Mouse (Mus musculus) gastrocnemius, postnatal 10 days (tissue): ENCODE data around the gene Mettl7a2. TPM values are rescaled to one million over a fixed set of nuclear protein-coding genes. Genes with fewer than 3 reads are reported as not detected.
"Not testable (repeated sequence)": the region's sequence is repeated elsewhere in the genome, so short reads cannot be mapped to it uniquely, and the experiment has no call there.

ENCODE experiments used
- DNase-seq: peaks from one replicate; pipeline ENCODE4 v3.0.0; 2021; ENCODE audit warnings: mixed read lengths
- long read RNA-seq, 2 experiments: library from polyadenylated mRNA; stranded (forward); transcript quantifications; one replicate each; pipeline ENCODE4 v2.0.0; 2021
- total RNA-seq, 2 experiments: library from RNA; stranded (reverse); gene quantifications; 2 replicates each; pipeline ENCODE4 v1.2.3; 2021

Mettl7a2 gene
- total RNA-seq, result under 1 TPM; 0.31 to 0.77 TPM
- long read RNA-seq, experiment 1, result 0 reads
- long read RNA-seq, experiment 2, result 0 reads

DNA sequence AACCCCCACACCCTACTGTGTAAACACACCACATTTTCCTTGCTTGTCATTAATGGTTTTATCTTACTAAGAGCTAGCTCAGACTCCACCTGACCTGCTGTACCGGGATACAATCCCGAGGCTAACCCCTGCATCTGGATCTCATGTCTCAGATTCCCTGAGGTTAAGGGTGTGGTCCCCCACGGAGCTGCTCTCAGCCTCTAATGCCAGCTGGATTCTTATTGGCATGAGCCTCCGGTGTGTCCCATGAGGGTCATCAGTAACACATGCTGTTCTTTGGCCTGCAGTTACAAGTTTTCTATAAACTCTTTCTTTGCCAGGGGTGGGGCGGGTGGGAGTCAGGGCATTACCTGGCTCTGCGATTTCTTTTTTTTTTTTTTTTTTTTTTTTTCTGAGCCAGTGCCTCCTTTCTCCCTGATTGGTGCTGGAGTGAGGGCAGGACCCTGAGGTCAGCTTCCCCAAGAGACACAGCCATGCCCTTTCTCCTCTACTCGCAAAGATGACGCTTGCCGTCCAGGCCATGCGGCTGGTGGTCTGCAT is at the start of gene Mettl7a2, which contains the start of gene Methig1:
TSS of gene Mettl7a2 (plus strand) at position 490 of the 540 bp plus-strand sequence.
TSS of gene Methig1 (plus strand) at position 439 of the 540 bp plus-strand sequence.
- no peak for DNase-seq

- DNase-seq, result no peak
These were observed 49.5 kb upstream of the Mettl7a2 start for GRCm38 (mm10) chr15:100303428-100304018.

- DNase-seq, result peak; percentile 89
These were observed 48.7 kb upstream of the Mettl7a2 start, which contains the start of gene Mettl7a1 for GRCm38 (mm10) chr15:100304019-100304991. Mettl7a1 (plus strand) TSS chr15:100304140.

DNA sequence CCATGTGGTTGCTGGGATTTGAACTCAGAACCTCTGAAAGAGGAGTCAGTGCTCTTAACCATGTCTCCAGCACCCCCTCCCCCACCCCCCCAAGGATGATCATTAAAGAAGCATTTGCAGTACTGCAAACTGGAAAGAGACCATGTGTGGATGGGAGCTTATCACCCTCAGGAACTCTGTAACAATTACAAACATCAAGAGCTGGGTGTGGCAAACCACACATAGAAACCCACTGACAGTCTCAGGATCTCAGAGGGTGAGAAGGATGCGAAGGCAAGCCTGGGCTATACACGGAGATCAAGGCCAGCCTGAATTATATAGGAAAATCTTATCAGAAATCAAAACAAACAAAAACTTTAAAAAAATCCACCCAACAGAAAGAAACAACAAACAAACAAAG is 46.8 kb upstream of the Mettl7a2 start:
- DNase-seq, result no peak

DNA sequence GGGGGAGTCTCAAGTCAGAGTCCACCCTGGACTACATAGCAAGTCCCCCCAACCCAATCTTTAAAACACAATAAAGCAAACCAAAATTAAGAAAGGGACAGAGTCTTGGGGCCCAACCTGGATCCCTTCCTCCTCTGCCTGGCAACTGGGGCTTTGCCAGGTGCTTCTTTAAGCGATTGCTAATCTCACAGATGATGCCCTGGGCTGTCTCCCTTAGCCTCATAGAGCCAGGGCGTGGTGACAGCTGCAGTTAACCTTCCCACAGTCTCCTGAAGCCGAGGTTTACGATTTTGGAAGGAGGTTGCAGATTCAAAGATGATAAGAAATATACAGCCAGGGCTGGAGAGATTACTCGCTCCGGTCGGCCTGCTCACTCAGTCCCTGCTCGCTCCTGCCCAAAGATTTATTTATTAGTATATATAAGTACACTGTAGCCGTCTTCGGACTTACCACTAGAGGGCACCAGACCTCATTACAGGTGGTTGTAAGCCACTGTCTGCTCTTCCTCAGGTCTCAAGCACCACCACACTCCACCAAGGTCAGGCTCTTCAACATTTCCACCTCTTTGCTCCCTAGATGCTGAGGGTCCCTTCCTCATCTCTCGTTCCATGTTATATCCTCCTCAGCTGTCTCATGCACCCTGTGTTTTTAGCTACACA is 45.4 kb upstream of the Mettl7a2 start:
- not testable (repeated sequence) for DNase-seq

DNA sequence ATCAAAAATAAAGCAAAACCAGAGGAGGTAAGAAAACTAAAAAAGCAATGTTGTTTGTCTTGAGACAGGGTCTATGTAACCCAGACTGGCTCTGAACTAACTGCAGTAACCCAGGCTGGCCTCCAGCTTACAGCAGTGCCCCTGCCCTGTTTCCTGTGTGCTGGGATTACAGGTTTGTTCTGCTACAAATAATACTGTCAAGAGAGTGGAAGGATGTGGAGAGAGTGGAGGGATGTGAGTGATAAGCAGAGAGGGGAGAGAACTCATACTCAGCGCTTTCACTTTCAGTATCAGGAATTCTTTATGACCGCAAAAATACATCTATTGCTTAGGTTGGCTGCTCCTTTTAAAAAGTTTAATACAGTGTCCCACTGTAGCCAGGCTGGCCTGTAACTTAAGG is 40.7 kb upstream of the Mettl7a2 start:
- no peak for DNase-seq

- no peak for DNase-seq
These were observed 38.4 kb upstream of the Mettl7a2 start for GRCm38 (mm10) chr15:100314448-100315145.

DNA sequence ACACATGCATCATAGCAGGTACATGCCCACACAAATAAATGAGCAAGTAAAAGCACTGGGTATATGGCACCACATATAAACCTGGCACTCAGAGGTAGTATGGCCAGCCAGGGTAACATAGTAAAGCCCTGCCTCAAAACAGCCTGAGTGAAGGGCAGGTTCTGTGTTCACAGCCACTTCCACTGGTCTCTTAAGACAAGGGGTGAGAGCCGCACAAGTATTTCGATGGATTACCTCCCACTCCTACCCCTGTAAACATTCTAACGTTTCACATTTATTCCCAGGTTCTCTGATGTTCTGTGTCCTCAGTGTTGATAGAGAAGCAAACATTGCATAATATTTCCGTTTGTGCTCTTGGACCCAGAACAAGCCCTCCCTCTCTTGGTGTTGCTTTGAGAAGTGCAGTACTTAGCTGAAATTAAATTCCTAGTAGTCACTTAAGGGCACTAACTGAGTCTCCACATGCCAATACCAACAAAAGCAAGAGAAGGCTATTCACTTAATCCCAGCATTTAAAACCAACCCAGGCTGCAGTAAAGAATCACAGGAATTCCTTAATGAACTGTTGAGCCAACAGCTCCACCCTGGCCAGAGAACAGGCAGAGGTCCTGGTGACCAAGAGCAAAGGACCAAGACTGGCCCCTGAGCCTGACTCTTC is 34.9 kb upstream of the Mettl7a2 start:
- not testable (repeated sequence) for DNase-seq

- no peak for DNase-seq
These were observed 33.1 kb upstream of the Mettl7a2 start for GRCm38 (mm10) chr15:100319884-100320283.

DNA sequence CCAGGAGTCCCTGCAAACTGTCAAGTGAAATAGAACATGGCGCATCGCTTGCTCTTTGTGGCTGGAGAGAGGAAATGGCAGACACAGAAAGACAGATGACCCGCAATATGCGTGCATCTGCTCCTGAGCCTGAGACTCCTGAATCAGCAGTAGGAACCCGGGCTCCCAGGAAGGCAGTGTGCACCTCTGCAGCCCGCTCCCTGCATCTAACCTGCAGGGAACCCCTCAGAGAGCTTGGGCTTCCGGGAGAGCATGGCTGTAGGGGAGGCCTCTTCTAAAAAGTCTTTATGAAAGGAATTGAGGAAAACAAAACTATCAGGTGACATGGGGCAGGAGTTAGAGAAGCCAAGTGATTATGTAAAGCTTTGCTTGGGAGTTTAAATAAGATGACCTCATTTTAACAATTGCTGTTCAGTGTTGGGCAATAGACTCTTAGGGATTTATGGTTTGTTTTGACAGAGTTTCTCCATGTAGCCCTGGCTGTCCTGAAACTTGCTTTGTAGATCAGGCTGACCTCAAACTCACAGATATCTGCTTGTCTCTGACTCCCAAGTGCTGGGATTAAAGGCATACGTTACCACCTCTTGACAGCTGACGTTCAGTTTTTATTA is 32.6 kb upstream of the Mettl7a2 start:
- DNase-seq, result no peak

- no peak for DNase-seq
These were observed 31.9 kb upstream of the Mettl7a2 start for GRCm38 (mm10) chr15:100321134-100321533.

DNA sequence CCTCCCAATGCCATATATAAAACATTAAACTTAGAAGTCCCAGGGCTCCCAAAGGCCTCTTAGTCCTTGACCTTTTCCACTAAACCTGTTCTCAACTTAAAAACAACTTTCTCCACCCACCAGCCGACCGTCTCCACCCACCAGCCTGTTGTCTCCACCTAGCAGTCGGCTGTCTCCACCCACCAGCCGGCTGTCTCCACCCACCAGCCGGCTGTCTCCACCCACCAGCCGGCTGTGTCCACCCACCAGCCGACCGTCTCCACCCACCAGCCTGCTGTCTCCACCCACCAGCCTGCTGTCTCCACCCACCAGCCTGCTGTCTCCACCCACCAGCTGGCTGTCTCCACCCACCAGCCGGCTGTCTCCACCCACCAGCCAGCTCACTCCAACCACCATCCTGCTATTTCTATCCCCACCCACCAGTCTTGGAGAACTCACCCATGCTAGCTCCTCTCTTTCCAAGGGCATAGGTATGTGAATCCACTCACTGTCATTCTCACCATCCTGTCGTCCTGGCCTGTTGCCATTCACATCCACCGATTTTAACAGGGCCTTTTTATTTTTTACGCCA is 28.9 kb upstream of the Mettl7a2 start:
- no peak for DNase-seq

- no peak for DNase-seq
These were observed 27.8 kb upstream of the Mettl7a2 start for GRCm38 (mm10) chr15:100325235-100325634.

GRCm38 (mm10) chr15:100328089-100328488 is 24.9 kb upstream of the Mettl7a2 start:
- not testable (repeated sequence) for DNase-seq

DNA sequence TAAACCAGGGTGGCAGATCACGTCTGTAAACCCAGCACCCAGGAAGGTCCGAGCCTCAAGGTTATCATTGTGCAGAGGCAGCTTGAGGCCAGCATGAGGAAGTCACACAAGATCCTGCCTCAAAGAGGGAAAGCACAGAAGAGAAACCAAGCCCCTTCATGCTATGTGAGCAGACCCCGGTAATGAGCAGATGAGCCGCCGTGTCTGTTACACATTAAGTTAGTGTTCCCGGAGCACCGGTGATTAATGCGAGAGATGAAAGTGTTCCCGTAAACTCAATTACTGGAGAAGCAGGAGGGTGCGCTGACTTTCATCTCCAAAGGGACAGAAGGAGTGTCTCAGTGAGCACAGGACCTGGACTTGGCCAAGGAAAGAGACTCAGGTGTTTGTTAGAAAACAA is 23.7 kb upstream of the Mettl7a2 start:
- DNase-seq, result not testable (repeated sequence)

DNA sequence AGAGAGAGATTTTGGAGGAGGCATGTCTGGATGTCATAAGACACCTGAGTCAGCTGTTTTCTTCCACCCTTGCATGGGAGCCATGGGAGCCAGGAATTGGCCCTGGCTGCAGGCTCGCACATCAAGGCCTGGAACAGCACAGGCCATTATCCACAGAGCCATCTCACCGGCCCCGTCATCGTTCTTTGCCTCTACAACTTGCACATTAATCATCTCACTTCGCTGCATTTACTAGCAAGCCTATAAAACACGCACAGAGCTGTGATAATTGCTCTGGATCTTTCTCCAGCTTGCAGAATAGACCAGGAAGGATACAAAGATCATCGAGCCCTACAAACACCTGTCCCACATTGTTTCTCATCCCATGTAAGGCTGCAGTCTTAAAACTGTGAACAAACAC is 22.3 kb upstream of the Mettl7a2 start:
- DNase-seq, result no peak

GRCm38 (mm10) chr15:100332077-100332961 is 20.7 kb upstream of the Mettl7a2 start:
- DNase-seq, result not testable (repeated sequence)

- no peak for DNase-seq
These were observed 18.4 kb upstream of the Mettl7a2 start, which contains the start of gene Mettl7a3 for GRCm38 (mm10) chr15:100334629-100335028. Mettl7a3 (plus strand) TSS chr15:100334929.

- DNase-seq, result not testable (repeated sequence)
These were observed 15.7 kb upstream of the Mettl7a2 start for GRCm38 (mm10) chr15:100337328-100337727.
